ENCODE assay signal across 9 mouse cellular contexts in the genomic region with DNA sequence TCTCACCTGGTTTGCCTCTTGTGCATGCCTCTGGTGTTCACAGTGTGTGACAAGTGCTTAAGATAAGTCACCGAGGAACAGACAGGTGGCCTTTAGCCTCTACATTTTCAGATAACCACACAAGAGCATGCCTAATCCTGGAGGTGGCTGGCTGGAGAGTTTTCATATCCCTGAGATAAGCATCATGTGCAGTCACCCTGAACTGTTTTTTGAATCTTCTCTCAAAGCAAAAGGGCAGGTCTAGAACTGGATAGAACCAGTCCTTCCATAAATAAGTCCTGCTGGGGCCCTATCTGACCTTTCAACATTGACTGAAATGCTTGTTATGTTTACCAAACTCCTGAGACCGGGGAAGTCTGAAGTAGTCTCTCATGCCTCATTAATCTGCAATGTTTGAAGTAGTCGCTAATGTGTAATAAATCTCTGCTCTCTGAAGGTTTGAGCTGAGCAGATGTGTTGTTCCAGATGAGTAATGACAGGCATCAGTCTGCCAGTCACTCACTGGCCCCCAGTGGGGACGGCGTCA. TPM values are rescaled to one million over a fixed set of nuclear protein-coding genes. Genes with fewer than 3 reads are reported as not detected.
DNase-seq lines count a peak whose midpoint lies in the region; ATAC-seq and TF ChIP-seq lines count a peak whose summit lies in the region.
"Had no signal": no experiment of that assay in that cellular context is flagged by ENCODE, and none has a peak within 500 bp of the region (broad histone marks: within the 10 kb centered on the region; RNA-seq: fewer than 3 reads in every experiment).

No protein-coding gene starts in this region.

- no peak for TF ChIP-seq CTCF in liver, postnatal 0 days (IDR thresholded peaks at IDR 0.05; ENCODE audit: low read depth)

- no peak for TF ChIP-seq EP300 in liver, postnatal 0 days (IDR thresholded peaks at IDR 0.05; ENCODE audit: low read depth)

- H3K4me1 ChIP-seq in liver, postnatal 0 days (ENCODE audit: insufficient read depth): 0 out of 2 replicates have a peak, but pooled peaks cover 4% of the 10 kb centered on the region
- no peaks in the 10 kb centered on the region for H3K4me1 ChIP-seq in intestine, embryonic 15.5 days (replicated peaks)
- no peaks in the 10 kb centered on the region for H3K4me1 ChIP-seq in stomach, embryonic 15.5 days
- H3K4me1 ChIP-seq: forebrain, embryonic 10.5 days had no signal

- H3K4me2 ChIP-seq in liver, postnatal 0 days (ENCODE audit: low read depth, low read length): no peak overlapping the region
- no peak overlapping the region for H3K4me2 ChIP-seq in intestine, embryonic 15.5 days (replicated peaks)
- no peak overlapping the region for H3K4me2 ChIP-seq in stomach, embryonic 15.5 days

- no peak overlapping the region for H3K27ac ChIP-seq in liver, postnatal 0 days (ENCODE audit: low read depth)
- no peak overlapping the region for H3K27ac ChIP-seq in intestine, embryonic 15.5 days
- H3K27ac ChIP-seq in stomach, embryonic 15.5 days: no peak overlapping the region
- H3K27ac ChIP-seq: forebrain, embryonic 10.5 days had no signal

- no peaks in the 10 kb centered on the region for H3K9me3 ChIP-seq in liver, postnatal 0 days (ENCODE audit: low read length)
- H3K9me3 ChIP-seq in intestine, embryonic 15.5 days: no peaks in the 10 kb centered on the region
- no peaks in the 10 kb centered on the region for H3K9me3 ChIP-seq in stomach, embryonic 15.5 days
- H3K9me3 ChIP-seq: forebrain, embryonic 10.5 days had no signal

- no peaks in the 10 kb centered on the region for H3K36me3 ChIP-seq in liver, postnatal 0 days (replicated peaks; ENCODE audit: insufficient read depth, low read length)
- no peaks in the 10 kb centered on the region for H3K36me3 ChIP-seq in intestine, embryonic 15.5 days
- no peaks in the 10 kb centered on the region for H3K36me3 ChIP-seq in stomach, embryonic 15.5 days
- H3K36me3 ChIP-seq: forebrain, embryonic 10.5 days had no signal

- H3K27me3 ChIP-seq in liver, postnatal 0 days (ENCODE audit: insufficient read depth, low read length): no peaks in the 10 kb centered on the region
- no peaks in the 10 kb centered on the region for H3K27me3 ChIP-seq in intestine, embryonic 15.5 days (replicated peaks)
- H3K27me3 ChIP-seq in stomach, embryonic 15.5 days (replicated peaks): no peaks in the 10 kb centered on the region

- no peak for DNase-seq in liver, postnatal 0 days
- DNase-seq in liver: no peak
- DNase-seq in kidney, postnatal 36 days: peak; percentile 41 to 76
- no peak for DNase-seq in thymus, postnatal 25 days
- DNase-seq in frontal cortex, adult 2 months (ENCODE audit: extremely low spot score in 1 of 2, low spot score in 1 of 2): no peak
- DNase-seq: cerebellum, adult 11-12 months had no signal

- 45% methylated on average over 5 of the region's 5 CpGs for WGBS in liver, postnatal 0 days (ENCODE audit: insufficient replicate concordance)
- 18% methylated on average over 5 of the region's 5 CpGs for WGBS in intestine, embryonic 15.5 days
- 13% methylated on average over 5 of the region's 5 CpGs for WGBS in stomach, embryonic 15.5 days

- no peak overlapping the region for H3K4me3 ChIP-seq in liver, postnatal 0 days (ENCODE audit: low read depth, low read length)
- H3K4me3 ChIP-seq in intestine, embryonic 15.5 days (replicated peaks): no peak overlapping the region
- no peak overlapping the region for H3K4me3 ChIP-seq in stomach, embryonic 15.5 days (replicated peaks)
- H3K4me3 ChIP-seq: forebrain, embryonic 10.5 days had no signal

- ATAC-seq in liver, postnatal 0 days: peak; percentile 58; the same call in 1 of the 2 replicates
- ATAC-seq in intestine, embryonic 15.5 days: peak; percentile 68
- ATAC-seq in stomach, embryonic 15.5 days (ENCODE audit: insufficient read depth, low FRiP score, low read depth): peak; percentile 82

- no peak overlapping the region for H3K9ac ChIP-seq in liver, postnatal 0 days (replicated peaks)
- H3K9ac ChIP-seq in intestine, embryonic 15.5 days: no peak overlapping the region
- H3K9ac ChIP-seq in stomach, embryonic 15.5 days: no peak overlapping the region

RNA-seq across cellular contexts. Expression of a gene that starts 39.5 kb away (rescaled TPM):
- polyA plus RNA-seq in liver, postnatal 0 days (2015; fragmentation: Nextera tagmentation; extraction: Ambion mirVana): 1.8 and 2.2 TPM in 2 replicates
- polyA plus RNA-seq in intestine, embryonic 15.5 days (2015; fragmentation: Nextera tagmentation; extraction: Ambion mirVana): 8.0 and 8.8 TPM in 2 replicates
- 10.0 and 10.9 TPM in 2 replicates for polyA plus RNA-seq in stomach, embryonic 15.5 days (2015; fragmentation: Nextera tagmentation; extraction: Ambion mirVana)
- polyA plus RNA-seq in frontal cortex, adult 2 months (2012; rRNA removed): 21.5 and 23.6 TPM in 2 replicates

RNA-seq across cellular contexts. Expression of a gene that starts 42.3 kb away (rescaled TPM):
- polyA plus RNA-seq in liver, postnatal 0 days (2015; fragmentation: Nextera tagmentation; extraction: Ambion mirVana): 0.13 and 0.17 TPM in 2 replicates
- 0.16 and 0.25 TPM in 2 replicates for polyA plus RNA-seq in intestine, embryonic 15.5 days (2015; fragmentation: Nextera tagmentation; extraction: Ambion mirVana)
- polyA plus RNA-seq in stomach, embryonic 15.5 days (2015; fragmentation: Nextera tagmentation; extraction: Ambion mirVana): 0.12 and 0.40 TPM in 2 replicates
- 0.08 and 0.11 TPM in 2 replicates for polyA plus RNA-seq in frontal cortex, adult 2 months (2012; rRNA removed)

Comparison
In these comparisons a context has a peak if more than half of its experiments do, and no peak if none do; other contexts are left out.
1. DNase-seq: peak in kidney, postnatal 36 days (2 of 2); none in liver, postnatal 0 days (single experiment), liver (single experiment), thymus, postnatal 25 days (single experiment) and frontal cortex, adult 2 months (0 of 2).
2. Peak in every context shown above with its lines, with median percentiles within 50 percentile points of each other: ATAC-seq.